Mouse (Mus musculus) small intestine, adult 2 months (tissue): Measurements from ENCODE around the gene Vsig1. TPM values are rescaled to one million over a fixed set of nuclear protein-coding genes. Genes with fewer than 3 reads are reported as not detected.

Experiments used
- H3K27ac ChIP-seq: fragments of 200-500 bp; 2 replicates; pipeline ENCODE4 v1.5.1; 2012; ENCODE audit warnings: low read depth, low read length, control low read depth, inconsistent platforms; ENCODE audit not compliant: insufficient read depth
- H3K27me3 ChIP-seq: fragments of 200-500 bp; 2 replicates; pipeline ENCODE4 v1.6.1; 2012; ENCODE audit warnings: mild to moderate bottlenecking, moderate library complexity, low read length, inconsistent platforms; ENCODE audit not compliant: control insufficient read depth, insufficient read depth
- H3K36me3 ChIP-seq: fragments of 200-500 bp; 2 replicates; pipeline ENCODE4 v1.6.1; 2012; ENCODE audit warnings: mild to moderate bottlenecking, low read length, control low read depth, inconsistent platforms; ENCODE audit not compliant: control insufficient read depth, insufficient read depth
- H3K4me1 ChIP-seq: fragments of 200-500 bp; 2 replicates; pipeline ENCODE4 v1.6.1; 2012; ENCODE audit warnings: low read length, inconsistent platforms, mixed read lengths; ENCODE audit not compliant: control insufficient read depth, insufficient read depth, insufficient read length
- H3K4me3 ChIP-seq: fragments of 200-500 bp; 2 replicates; pipeline ENCODE4 v1.5.1; 2012; ENCODE audit warnings: low read depth, mild to moderate bottlenecking, control low read depth, inconsistent platforms, low read length, moderate library complexity
- CTCF ChIP-seq: fragments of 200-500 bp; IDR thresholded peaks from 2 replicates; pipeline ENCODE4 v1.5.1; 2012; ENCODE audit warnings: low read depth, mild to moderate bottlenecking, control low read depth, inconsistent platforms, low read length, moderate library complexity, mixed read lengths; ENCODE audit not compliant: insufficient replicate concordance, insufficient read length; ENCODE audit errors: extremely low read depth
- POLR2A ChIP-seq: fragments of 200-500 bp; IDR thresholded peaks from 2 replicates; pipeline ENCODE4 v1.6.1; 2012; ENCODE audit warnings: low read depth, mild to moderate bottlenecking, control low read depth, inconsistent platforms, low read length, moderate library complexity
- WGBS: fragments of 180-500 bp; shearing (Covaris S2); methylation state at CpG from one replicate; pipeline ENCODE4 v1.1.7; 2018; 5-methylcytosine and 5-hydroxymethylcytosine counted together
- polyA plus RNA-seq: library from polyadenylated mRNA; depleted of rRNA; stranded (reverse); fragments of >200 nt; gene quantifications from 2 replicates; pipeline ENCODE4 v1.2.3, GENCODE M21; 2012

Gene Vsig1
- polyA plus RNA-seq, 1 experiment: not detected

DNA sequence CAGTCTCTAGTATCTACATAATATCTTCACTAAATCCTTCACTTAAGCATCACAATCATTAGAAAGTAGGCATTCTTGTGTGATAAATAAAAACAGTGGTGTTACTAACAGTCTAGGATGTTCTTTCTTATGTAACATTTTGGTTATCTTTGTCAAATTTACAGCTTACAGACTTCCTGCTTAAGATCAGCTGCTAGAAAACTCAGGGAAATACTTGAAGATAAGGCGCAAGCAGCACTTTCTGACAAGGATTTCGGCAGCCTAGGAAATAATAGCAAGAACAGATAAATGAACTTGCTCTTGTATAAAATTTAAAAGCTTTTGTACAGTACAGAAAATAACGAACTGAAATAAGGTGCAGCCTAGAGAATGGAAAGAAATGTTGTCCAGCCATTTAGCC, 25.9 kb downstream of the Vsig1 start:
- TF ChIP-seq CTCF (no peak), POLR2A (no peak)
- 63% methylated on average over 3 of the region's 3 CpGs for WGBS
- H3K4me3 ChIP-seq: no peak overlapping the region
- H3K27me3 ChIP-seq: no peaks in the 10 kb centered on the region
- H3K36me3 ChIP-seq: no peaks in the 10 kb centered on the region
- no peaks in the 10 kb centered on the region for H3K4me1 ChIP-seq
- H3K27ac ChIP-seq: no peak overlapping the region

DNA sequence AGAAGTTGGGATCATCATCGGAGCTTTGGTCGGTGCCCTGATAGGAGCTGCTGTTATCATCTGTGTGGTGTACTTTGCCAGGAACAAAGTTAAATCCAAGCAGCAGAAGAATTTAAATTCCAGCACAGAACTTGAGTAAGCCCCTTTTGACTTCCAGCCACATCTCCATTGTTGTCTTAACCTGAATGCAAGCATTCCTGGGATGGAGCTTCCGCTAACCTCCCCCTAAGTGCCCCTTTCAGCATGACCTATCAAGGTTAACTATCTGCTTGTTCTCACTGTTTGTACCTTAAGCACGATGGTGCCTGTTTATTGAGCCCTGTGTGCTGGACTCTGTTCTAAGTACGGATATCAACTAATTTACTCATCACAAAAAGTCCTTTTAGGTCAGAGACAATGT, 28.9 kb downstream of the Vsig1 start:
- Histone ChIP-seq H3K4me1 (no peaks in the 10 kb centered on the region), H3K27ac (no peak overlapping the region), H3K36me3 (no peaks in the 10 kb centered on the region), H3K4me3 (no peak overlapping the region), H3K27me3 (no peaks in the 10 kb centered on the region)
- TF ChIP-seq POLR2A: no peak
- no peak for TF ChIP-seq CTCF
- 45% methylated on average over 5 of the region's 5 CpGs for WGBS

DNA sequence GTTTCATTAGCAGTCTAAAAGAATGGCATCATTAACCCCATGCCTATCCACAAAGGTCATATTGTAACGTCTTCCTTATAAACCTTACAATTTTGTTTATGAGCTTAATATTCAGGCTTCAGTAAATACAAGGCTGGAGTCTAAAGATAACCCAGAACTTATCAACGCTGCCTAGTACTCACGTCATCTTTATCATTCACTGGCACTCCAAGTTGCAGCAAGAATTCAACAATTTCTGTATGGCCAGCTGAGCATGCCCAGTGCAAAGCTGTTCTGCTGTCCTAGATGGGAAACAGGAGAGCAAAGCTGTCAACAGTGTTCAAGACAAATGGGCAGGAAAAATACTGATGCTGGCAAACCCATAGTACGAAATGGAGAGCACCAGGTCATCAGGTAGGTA, 46.2 kb downstream of the Vsig1 start:
- Histone ChIP-seq H3K4me3 (no peak overlapping the region), H3K27ac (no peak overlapping the region), H3K36me3 (peaks cover 13% of the 10 kb centered on the region; the same call in 1 of the 2 replicates), H3K27me3 (no peaks in the 10 kb centered on the region), H3K4me1 (no peaks in the 10 kb centered on the region)
- TF ChIP-seq POLR2A: no peak
- TF ChIP-seq CTCF: no peak
- 77% methylated on average over 4 of the region's 4 CpGs for WGBS

DNA sequence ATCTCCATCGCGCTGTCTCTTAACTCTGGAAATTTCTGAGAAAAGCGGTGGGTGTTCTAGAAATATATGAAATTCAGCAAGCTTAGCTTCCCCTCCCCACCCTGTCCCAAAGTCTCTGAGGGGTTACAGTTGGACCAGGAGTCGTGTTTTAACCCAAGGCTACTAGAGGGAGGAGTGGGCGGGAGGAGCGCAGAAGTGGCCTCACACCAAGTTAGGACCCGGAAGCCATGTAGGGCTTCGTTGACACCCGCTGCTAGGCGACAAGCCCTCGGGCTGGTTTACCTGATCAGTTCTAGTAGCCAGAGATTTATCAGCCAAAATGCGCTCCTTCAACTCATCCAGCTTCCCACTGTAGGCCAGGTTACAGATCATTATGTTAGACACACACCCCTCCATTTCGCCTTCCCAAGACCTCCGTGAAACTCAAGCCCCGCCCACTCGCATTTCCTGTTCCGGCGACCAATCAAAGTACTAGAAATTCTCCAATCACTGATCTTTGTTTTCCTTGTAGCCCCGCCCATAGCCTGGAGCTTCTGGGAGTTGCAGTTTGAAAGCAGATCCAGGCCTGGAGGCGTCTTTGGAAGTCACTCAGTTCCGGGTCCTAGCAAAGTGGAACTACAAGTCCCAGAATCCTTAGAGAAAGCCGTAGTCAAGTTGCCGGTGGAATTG, 49.0 kb downstream of the Vsig1 start, which contains the start of the genes Psmd10 and Atg4a:
Gene Psmd10 (minus strand): TSS at position 457 of the 669 bp plus-strand sequence.
Gene Atg4a (plus strand): TSS at position 636 of the 669 bp plus-strand sequence.
- no peaks in the 10 kb centered on the region for H3K27me3 ChIP-seq
- H3K4me3 ChIP-seq: peak within 1 kb of the TSS; percentile 85
- no peaks in the 10 kb centered on the region for H3K4me1 ChIP-seq
- peaks cover 4% of the 10 kb centered on the region; the same call in 1 of the 2 replicates for H3K36me3 ChIP-seq
- 13% methylated on average over 23 of the region's 23 CpGs for whole genome bisulfite sequencing
- TF ChIP-seq POLR2A: no peak
- no peak for TF ChIP-seq CTCF
- H3K27ac ChIP-seq: peak within 1 kb of the TSS; percentile 55; the same call in 1 of the 2 replicates

DNA sequence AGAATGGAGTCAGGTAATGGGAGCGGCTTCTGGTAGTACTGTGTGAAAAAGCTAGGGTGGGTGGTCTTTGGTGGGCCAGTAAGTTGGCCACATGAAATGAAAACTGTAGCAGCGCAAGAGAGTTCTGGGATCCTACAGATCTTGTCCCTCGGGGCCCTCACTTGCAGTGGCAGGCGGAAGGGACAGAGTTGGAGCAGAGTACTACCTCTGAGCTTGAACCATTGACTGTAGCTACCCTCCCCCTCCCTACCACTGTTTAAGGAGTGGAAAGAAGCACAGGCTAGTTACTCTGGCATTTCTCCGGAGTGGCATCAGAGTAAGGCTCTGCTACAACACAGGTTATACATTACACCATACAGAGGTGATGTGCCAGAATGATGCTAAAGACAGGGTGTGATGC, 49.6 kb downstream of the Vsig1 start:
- TF ChIP-seq CTCF: no peak
- no peak for TF ChIP-seq POLR2A
- 19% methylated on average over 5 of the region's 5 CpGs for WGBS
- peak overlapping the region; percentile 85 for H3K4me3 ChIP-seq
- H3K4me1 ChIP-seq: no peaks in the 10 kb centered on the region
- peaks cover 3% of the 10 kb centered on the region; the same call in 1 of the 2 replicates for H3K36me3 ChIP-seq
- H3K27ac ChIP-seq: peak overlapping the region; percentile 15; the same call in 1 of the 2 replicates
- H3K27me3 ChIP-seq: no peaks in the 10 kb centered on the region

DNA sequence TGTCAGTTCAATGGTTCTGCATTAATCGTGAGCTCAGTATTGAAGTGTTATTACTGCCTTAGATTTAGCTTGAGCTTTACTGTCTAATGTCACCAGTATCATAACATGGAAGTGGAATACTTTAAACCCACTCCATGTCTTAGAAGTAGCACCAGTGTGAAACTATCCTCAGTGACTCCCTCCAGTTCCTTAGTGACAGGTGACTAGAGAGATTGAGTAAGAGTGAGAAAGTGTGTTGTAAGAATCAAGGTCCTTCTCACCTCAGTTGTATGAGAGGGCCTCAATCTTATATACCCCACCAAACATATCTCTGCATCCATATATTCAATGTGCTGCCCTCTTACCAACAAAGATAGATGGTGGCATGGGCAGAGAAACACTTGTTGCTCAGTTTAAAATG, 71.5 kb downstream of the Vsig1 start:
- Histone ChIP-seq H3K4me1 (no peaks in the 10 kb centered on the region), H3K4me3 (no peak overlapping the region), H3K27me3 (no peaks in the 10 kb centered on the region), H3K36me3 (no peaks in the 10 kb centered on the region), H3K27ac (no peak overlapping the region)
- WGBS: 90% methylated on average over 1 of the region's 1 CpGs
- TF ChIP-seq CTCF (no peak), POLR2A (no peak)

DNA sequence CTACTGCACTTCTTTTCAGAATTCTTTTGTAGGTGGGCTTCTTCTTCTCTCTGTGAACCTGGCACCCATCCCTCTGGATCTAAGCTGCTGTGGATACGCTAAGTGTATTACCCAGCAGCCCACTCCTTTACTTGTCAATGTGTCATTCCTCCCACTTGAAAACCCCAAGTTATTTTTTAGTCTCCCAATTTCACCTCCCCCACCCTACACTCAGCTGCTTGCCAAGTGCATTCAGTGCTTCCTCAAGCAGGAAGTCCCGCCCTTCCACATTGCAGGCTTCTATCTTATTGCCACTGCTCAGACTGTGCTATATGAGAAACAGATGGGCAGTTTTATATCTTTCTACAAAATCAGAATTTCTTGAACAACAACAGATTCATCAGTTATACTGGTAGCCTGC, 72.1 kb downstream of the Vsig1 start:
- H3K27ac ChIP-seq: no peak overlapping the region
- 80% methylated on average over 2 of the region's 2 CpGs for WGBS
- no peaks in the 10 kb centered on the region for H3K36me3 ChIP-seq
- no peaks in the 10 kb centered on the region for H3K27me3 ChIP-seq
- TF ChIP-seq CTCF: no peak
- no peak for TF ChIP-seq POLR2A
- no peak overlapping the region for H3K4me3 ChIP-seq
- H3K4me1 ChIP-seq: no peaks in the 10 kb centered on the region

- 83% methylated on average over 4 of the region's 4 CpGs for whole genome bisulfite sequencing
- Histone ChIP-seq H3K4me1 (no peaks in the 10 kb centered on the region), H3K27ac (no peak overlapping the region), H3K36me3 (no peaks in the 10 kb centered on the region), H3K4me3 (no peak overlapping the region), H3K27me3 (no peaks in the 10 kb centered on the region)
- no peak for TF ChIP-seq CTCF
Measured at GRCm38 (mm10) chrX:140980163-140980562, 72.8 kb downstream of the Vsig1 start.
